Mouse (Mus musculus) forebrain, embryonic 14.5 days (tissue): ENCODE results near the gene Znfx1. TPM values are rescaled to one million over a fixed set of nuclear protein-coding genes. Genes with fewer than 3 reads are reported as not detected.

Experiments used
- ATAC-seq: fragments of 200-750 bp; cut with Nextera tagmentation; 2 replicates; pipeline ENCODE4 v1.8.0; 2017; ENCODE audit warnings: mild to moderate bottlenecking, moderate library complexity
- DNase-seq: peaks from one replicate; pipeline ENCODE4 v3.0.0-alpha.2; 2015; ENCODE audit warnings: low spot score
- H3K27ac ChIP-seq: fragments of 300-500 bp; sonication (generic); 2 replicates; pipeline ENCODE4 v1.5.1; 2014; ENCODE audit warnings: low read depth, mild to moderate bottlenecking, control low read depth, low read length, moderate library complexity
- H3K27me3 ChIP-seq: fragments of 300-500 bp; sonication (generic); replicated peaks from 2 replicates; pipeline ENCODE4 v1.6.1; 2014; ENCODE audit warnings: low read length, control low read depth, mixed read lengths; ENCODE audit not compliant: control insufficient read depth, insufficient read depth
- H3K36me3 ChIP-seq: fragments of 300-500 bp; sonication (generic); 2 replicates; pipeline ENCODE4 v1.6.1; 2014; ENCODE audit warnings: low read length, control low read depth; ENCODE audit not compliant: control insufficient read depth, insufficient read depth
- H3K4me1 ChIP-seq: fragments of 300-500 bp; sonication (generic); 2 replicates; pipeline ENCODE4 v1.6.1; 2014; ENCODE audit warnings: antibody characterized with exemption, low read length, control low read depth; ENCODE audit not compliant: control insufficient read depth, insufficient read depth
- H3K4me2 ChIP-seq: fragments of 300-500 bp; sonication (generic); 2 replicates; pipeline ENCODE4 v1.6.1; 2014; ENCODE audit warnings: mild to moderate bottlenecking, control low read depth, low read length
- H3K4me3 ChIP-seq: fragments of 300-500 bp; sonication (generic); 2 replicates; pipeline ENCODE4 v1.5.1; 2014; ENCODE audit warnings: low read depth, low read length, control low read depth
- H3K9ac ChIP-seq: fragments of 300-500 bp; sonication (generic); 2 replicates; pipeline ENCODE4 v1.6.1; 2014; ENCODE audit warnings: mild to moderate bottlenecking, low read length, control low read depth, moderate library complexity
- H3K9me3 ChIP-seq: fragments of 300-500 bp; sonication (generic); replicated peaks from 2 replicates; pipeline ENCODE4 v1.6.1; 2016; ENCODE audit warnings: low read length, control low read depth, mixed read lengths; ENCODE audit not compliant: control insufficient read depth
- WGBS: fragments of 180-500 bp; shearing (Covaris S2); extraction: QIAGEN DNeasy Blood & Tissue Kit; methylation state at CpG from one replicate; pipeline ENCODE4 v1.1.7; 2014; 5-methylcytosine and 5-hydroxymethylcytosine counted together
- polyA plus RNA-seq: library from polyadenylated mRNA; unstranded; fragments of >200 nt; fragmentation: Nextera tagmentation; extraction: Ambion mirVana; gene quantifications from 2 replicates; pipeline ENCODE4 v1.2.1, GENCODE M21; 2014

Znfx1 gene
- polyA plus RNA-seq, 1 experiment from 2014 or later = 4.9 TPM

- no peak for ATAC-seq
Measured at GRCm38 (mm10) chr2:167059960-167060359, 2.9 kb downstream of the Znfx1 start.

GRCm38 (mm10) chr2:167059536-167059935 lies 3.3 kb downstream of the Znfx1 start:
- Histone ChIP-seq H3K9ac (no peak overlapping the region), H3K36me3 (peaks cover 44% of the 10 kb centered on the region), H3K9me3 (no peaks in the 10 kb centered on the region), H3K27me3 (no peaks in the 10 kb centered on the region), H3K27ac (no peak overlapping the region), H3K4me1 (peaks cover 10% of the 10 kb centered on the region), H3K4me2 (no peak overlapping the region), H3K4me3 (no peak overlapping the region)
- ATAC-seq (no peak), DNase-seq (no peak)
- WGBS = 39% methylated on average over 8 of the region's 8 CpGs

More at GRCm38 (mm10) chr2:167059960-167060359, 2.9 kb downstream of the Znfx1 start:
- no peak overlapping the region for H3K27ac ChIP-seq
- H3K4me3 ChIP-seq = no peak overlapping the region
- DNase-seq = no peak
- 67% methylated on average over 12 of the region's 12 CpGs for WGBS
- H3K4me2 ChIP-seq = no peak overlapping the region
- no peak overlapping the region for H3K9ac ChIP-seq
- H3K27me3 ChIP-seq = no peaks in the 10 kb centered on the region
- H3K4me1 ChIP-seq = peaks cover 14% of the 10 kb centered on the region
- H3K36me3 ChIP-seq = peaks cover 44% of the 10 kb centered on the region
- no peaks in the 10 kb centered on the region for H3K9me3 ChIP-seq

GRCm38 (mm10) chr2:167058814-167059387 lies 3.9 kb downstream of the Znfx1 start:
- DNase-seq (no peak), ATAC-seq (no peak)
- H3K36me3 ChIP-seq = peaks cover 48% of the 10 kb centered on the region
- H3K27ac ChIP-seq = no peak overlapping the region
- H3K9me3 ChIP-seq = no peaks in the 10 kb centered on the region
- H3K4me2 ChIP-seq = no peak overlapping the region
- H3K27me3 ChIP-seq = no peaks in the 10 kb centered on the region
- no peak overlapping the region for H3K9ac ChIP-seq
- WGBS = 59% methylated on average over 3 of the region's 3 CpGs
- H3K4me1 ChIP-seq = peaks cover 9% of the 10 kb centered on the region; the same call in 1 of the 2 replicates
- no peak overlapping the region for H3K4me3 ChIP-seq

- Histone ChIP-seq H3K27me3 (no peaks in the 10 kb centered on the region), H3K9me3 (no peaks in the 10 kb centered on the region), H3K4me3 (no peak overlapping the region), H3K36me3 (peaks cover 53% of the 10 kb centered on the region), H3K4me1 (peaks cover 12% of the 10 kb centered on the region; the same call in 1 of the 2 replicates), H3K4me2 (no peak overlapping the region), H3K27ac (no peak overlapping the region), H3K9ac (no peak overlapping the region)
- ATAC-seq (no peak), DNase-seq (no peak)
- WGBS = 83% methylated on average over 3 of the region's 3 CpGs
Measured at GRCm38 (mm10) chr2:167058201-167058600, 4.6 kb downstream of the Znfx1 start.

GRCm38 (mm10) chr2:167056942-167057323 lies 5.9 kb downstream of the Znfx1 start:
- no peak overlapping the region for H3K9ac ChIP-seq
- DNase-seq = no peak
- H3K4me2 ChIP-seq = no peak overlapping the region
- peaks cover 12% of the 10 kb centered on the region; the same call in 1 of the 2 replicates for H3K4me1 ChIP-seq
- ATAC-seq = no peak
- H3K36me3 ChIP-seq = peaks cover 60% of the 10 kb centered on the region
- 86% methylated on average over 5 of the region's 5 CpGs for WGBS
- no peak overlapping the region for H3K4me3 ChIP-seq
- H3K27me3 ChIP-seq = no peaks in the 10 kb centered on the region
- no peak overlapping the region for H3K27ac ChIP-seq
- no peaks in the 10 kb centered on the region for H3K9me3 ChIP-seq

GRCm38 (mm10) chr2:167056210-167056941 lies 6.4 kb downstream of the Znfx1 start:
- H3K4me3 ChIP-seq = no peak overlapping the region
- no peak overlapping the region for H3K27ac ChIP-seq
- no peak overlapping the region for H3K9ac ChIP-seq
- WGBS = 98% methylated on average over 15 of the region's 15 CpGs
- DNase-seq (no peak), ATAC-seq (no peak)
- no peak overlapping the region for H3K4me2 ChIP-seq
- H3K4me1 ChIP-seq = peaks cover 7% of the 10 kb centered on the region; the same call in 1 of the 2 replicates
- no peaks in the 10 kb centered on the region for H3K27me3 ChIP-seq
- no peaks in the 10 kb centered on the region for H3K9me3 ChIP-seq
- H3K36me3 ChIP-seq = peaks cover 63% of the 10 kb centered on the region

GRCm38 (mm10) chr2:167055386-167055785 lies 7.4 kb downstream of the Znfx1 start:
- DNase-seq = no peak
- H3K9ac ChIP-seq = no peak overlapping the region
- no peak overlapping the region for H3K4me2 ChIP-seq
- no peak overlapping the region for H3K27ac ChIP-seq
- no peaks in the 10 kb centered on the region for H3K9me3 ChIP-seq
- H3K36me3 ChIP-seq = peaks cover 63% of the 10 kb centered on the region
- no peak for ATAC-seq
- 88% methylated on average over 15 of the region's 15 CpGs for WGBS
- 0 out of 2 replicates have a peak, but pooled peaks cover 4% of the 10 kb centered on the region for H3K4me1 ChIP-seq
- no peak overlapping the region for H3K4me3 ChIP-seq
- no peaks in the 10 kb centered on the region for H3K27me3 ChIP-seq

- Histone ChIP-seq H3K36me3 (peaks cover 76% of the 10 kb centered on the region), H3K27ac (no peak overlapping the region), H3K4me2 (no peak overlapping the region), H3K4me3 (no peak overlapping the region), H3K4me1 (0 out of 2 replicates have a peak, but pooled peaks cover 4% of the 10 kb centered on the region), H3K27me3 (no peaks in the 10 kb centered on the region), H3K9me3 (no peaks in the 10 kb centered on the region), H3K9ac (0 out of 2 replicates have a peak overlapping the region, but pooled peaks have one; percentile 5)
- no peak for DNase-seq
- ATAC-seq = no peak
- 64% methylated on average over 9 of the region's 9 CpGs for WGBS
Measured at GRCm38 (mm10) chr2:167053127-167053844, 9.5 kb downstream of the Znfx1 start.
